Mouse (Mus musculus): ENCODE measurements around the gene Cap2.

DNA sequence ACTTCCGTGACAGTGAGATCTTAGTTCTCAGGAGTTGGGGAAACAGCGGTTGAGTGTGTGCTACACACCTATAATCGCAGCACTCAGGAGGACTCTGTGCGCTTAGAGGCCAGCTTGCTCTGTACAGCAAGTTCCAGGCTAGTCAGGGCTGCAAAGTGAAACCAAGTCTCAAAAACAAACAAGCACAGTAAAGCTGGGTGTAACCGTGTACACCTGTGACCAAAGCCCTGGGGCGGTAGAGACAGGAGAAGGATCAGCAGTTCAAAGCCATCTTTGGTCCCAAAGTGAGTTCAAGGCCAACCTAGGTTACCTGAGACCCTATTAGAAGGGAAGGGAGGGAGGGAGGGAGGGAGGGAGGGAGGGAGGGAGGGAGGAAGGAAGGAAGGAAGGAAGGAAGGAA is 142.5 kb downstream of the Cap2 start:
- TF ChIP-seq TAL1 (IDR thresholded peaks at IDR 0.05; ENCODE audit: low read length): no peak
- TF ChIP-seq GATA1 (IDR thresholded peaks at IDR 0.05; ENCODE audit: low read length): no peak

Data from erythroblast, embryonic 14.5 days (primary cell).